In the genomic region with DNA sequence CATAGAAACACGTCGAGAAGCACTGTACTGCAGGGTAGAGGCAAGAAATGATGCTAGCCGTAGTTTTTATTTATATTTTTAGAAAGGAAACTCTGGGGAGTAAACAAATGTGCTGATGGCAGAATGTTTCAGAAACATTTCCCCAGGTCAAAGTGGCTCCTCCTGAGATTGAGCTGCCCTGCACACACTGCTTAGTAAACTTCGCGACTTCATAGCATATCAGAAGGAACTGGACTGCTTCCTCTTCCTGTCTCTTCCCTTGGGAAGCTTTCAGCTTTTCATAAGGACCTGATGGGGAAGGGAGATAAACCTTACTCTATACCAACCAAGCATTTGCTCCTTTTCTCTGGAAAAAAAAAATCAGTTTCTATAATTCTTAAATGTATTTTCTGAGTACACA, we compare ENCODE assay signal across 15 mouse cellular contexts. TPM values are rescaled to one million over a fixed set of nuclear protein-coding genes. Genes with fewer than 3 reads are reported as not detected.
DNase-seq lines count a peak whose midpoint lies in the region; ATAC-seq lines count a peak whose summit lies in the region.
"Had no signal": no experiment of that assay in that cellular context is flagged by ENCODE, and none has a peak within 500 bp of the region (broad histone marks: within the 10 kb centered on the region; RNA-seq: fewer than 3 reads in every experiment).

No protein-coding gene starts in this region.

- no peaks in the 10 kb centered on the region for H3K27me3 ChIP-seq in heart, embryonic 12.5 days (replicated peaks)
- H3K27me3 ChIP-seq in kidney, embryonic 16.5 days (ENCODE audit: insufficient read depth, low read length) = no peaks in the 10 kb centered on the region
- H3K27me3 ChIP-seq: midbrain, embryonic 15.5 days had no signal

- H3K36me3 ChIP-seq in heart, embryonic 12.5 days = peaks cover 14% of the 10 kb centered on the region
- H3K36me3 ChIP-seq in kidney, embryonic 16.5 days (ENCODE audit: insufficient read depth, low read length) = peaks cover 33% of the 10 kb centered on the region

- 60% methylated on average over 5 of the region's 5 CpGs for WGBS in heart, embryonic 12.5 days
- WGBS in kidney, embryonic 16.5 days = 74% methylated on average over 5 of the region's 5 CpGs

- no peaks in the 10 kb centered on the region for H3K9me3 ChIP-seq in heart, embryonic 12.5 days (replicated peaks)
- H3K9me3 ChIP-seq in kidney, embryonic 16.5 days (ENCODE audit: low read length) = no peaks in the 10 kb centered on the region
- H3K9me3 ChIP-seq: G1E; limb, embryonic 10.5 days; midbrain, embryonic 15.5 days had no signal

- intact Hi-C loops in heart, postnatal 25 days (cut with DNase I) = loop anchor here (10.0 kb wide), 1 partner anchor 51 kb away; a partner anchor contains a TSS

- DNase-seq in heart, adult 11 months = peak; percentile 95
- DNase-seq in heart, postnatal 25 days (ENCODE audit: low spot score) = no peak
- DNase-seq in lung, postnatal 14 days = peak; percentile 8
- no peak for DNase-seq in urinary bladder, postnatal 25 days (ENCODE audit: low spot score)
- no peak for DNase-seq in B cell, adult 2 months
- no peak for DNase-seq in cerebellum, adult 11-12 months
- DNase-seq: cerebellum, adult 9-10 months; embryo, embryonic 11 days had no signal

- no peak overlapping the region for H3K4me2 ChIP-seq in heart, embryonic 12.5 days
- no peak overlapping the region for H3K4me2 ChIP-seq in kidney, embryonic 16.5 days (replicated peaks; ENCODE audit: low read depth, low read length)
- H3K4me2 ChIP-seq: midbrain, embryonic 15.5 days had no signal

- no peak overlapping the region for H3K4me3 ChIP-seq in heart, embryonic 12.5 days
- H3K4me3 ChIP-seq in kidney, embryonic 16.5 days (ENCODE audit: low read length) = no peak overlapping the region
- H3K4me3 ChIP-seq: limb, embryonic 10.5 days; midbrain, embryonic 15.5 days had no signal

- peak overlapping the region; percentile 43; the same call in 1 of the 2 replicates for H3K27ac ChIP-seq in heart, embryonic 12.5 days (ENCODE audit: poor library complexity, severe bottlenecking)
- H3K27ac ChIP-seq in kidney, embryonic 16.5 days (ENCODE audit: low read length) = peak overlapping the region; percentile 54; the same call in 1 of the 2 replicates
- H3K27ac ChIP-seq: limb, embryonic 10.5 days; midbrain, embryonic 15.5 days had no signal

- no peaks in the 10 kb centered on the region for H3K4me1 ChIP-seq in heart, embryonic 12.5 days (replicated peaks)
- no peaks in the 10 kb centered on the region for H3K4me1 ChIP-seq in kidney, embryonic 16.5 days (ENCODE audit: insufficient read depth, low read length)
- H3K4me1 ChIP-seq: limb, embryonic 10.5 days; midbrain, embryonic 15.5 days had no signal

- no peak overlapping the region for H3K9ac ChIP-seq in heart, embryonic 12.5 days
- H3K9ac ChIP-seq in kidney, embryonic 16.5 days (replicated peaks; ENCODE audit: low read length) = no peak overlapping the region
- H3K9ac ChIP-seq: midbrain, embryonic 15.5 days had no signal

- ATAC-seq in heart, embryonic 12.5 days (ENCODE audit: insufficient number of reproducible peaks, low FRiP score) = no peak
- no peak for ATAC-seq in kidney, embryonic 16.5 days (ENCODE audit: low FRiP score, low TSS enrichment)
- ATAC-seq: midbrain, embryonic 15.5 days had no signal

RNA-seq across cellular contexts. Expression of a gene that starts 33.4 kb away (rescaled TPM):
- total RNA-seq in heart, postnatal 25 days (2021) = not detected
- polyA plus RNA-seq in heart, embryonic 12.5 days (2016; fragmentation: Nextera tagmentation; extraction: Ambion mirVana) = 0.29 and 0.41 TPM in 2 replicates
- polyA plus RNA-seq in kidney, embryonic 16.5 days (2015; fragmentation: Nextera tagmentation; extraction: Ambion mirVana) = 4.6 and 4.8 TPM in 2 replicates
- total RNA-seq: G1E; granulocyte monocyte progenitor cell, adult 5-6 weeks; layer of hippocampus, postnatal 10 days had no signal
- polyA plus RNA-seq: G1E had no signal

RNA-seq across cellular contexts. Expression of a gene that starts 55.8 kb away (rescaled TPM):
- 10 to 100 TPM; 41.6 to 47.3 TPM for total RNA-seq in heart, postnatal 25 days (2021)
- polyA plus RNA-seq in heart, embryonic 12.5 days (2016; fragmentation: Nextera tagmentation; extraction: Ambion mirVana) = 66.6 and 70.6 TPM in 2 replicates
- 41.3 and 44.3 TPM in 2 replicates for polyA plus RNA-seq in kidney, embryonic 16.5 days (2015; fragmentation: Nextera tagmentation; extraction: Ambion mirVana)
- polyA plus RNA-seq: G1E had no signal

Comparison
In these comparisons a context has a peak if more than half of its experiments do, and no peak if none do; other contexts are left out.
1. DNase-seq: peak in heart, adult 11 months (single experiment) and lung, postnatal 14 days (single experiment); none in heart, postnatal 25 days (single experiment), urinary bladder, postnatal 25 days (single experiment), B cell, adult 2 months (0 of 2) and cerebellum, adult 11-12 months (single experiment).